Mouse (Mus musculus): ENCODE data around the gene Ercc1. TPM values are rescaled to one million over a fixed set of nuclear protein-coding genes. Genes with fewer than 3 reads are reported as not detected.

The Ercc1 gene
- 19.1 and 21.0 TPM in 2 replicates for polyA plus RNA-seq (2015; fragmentation: Nextera tagmentation; extraction: Ambion mirVana)

DNA sequence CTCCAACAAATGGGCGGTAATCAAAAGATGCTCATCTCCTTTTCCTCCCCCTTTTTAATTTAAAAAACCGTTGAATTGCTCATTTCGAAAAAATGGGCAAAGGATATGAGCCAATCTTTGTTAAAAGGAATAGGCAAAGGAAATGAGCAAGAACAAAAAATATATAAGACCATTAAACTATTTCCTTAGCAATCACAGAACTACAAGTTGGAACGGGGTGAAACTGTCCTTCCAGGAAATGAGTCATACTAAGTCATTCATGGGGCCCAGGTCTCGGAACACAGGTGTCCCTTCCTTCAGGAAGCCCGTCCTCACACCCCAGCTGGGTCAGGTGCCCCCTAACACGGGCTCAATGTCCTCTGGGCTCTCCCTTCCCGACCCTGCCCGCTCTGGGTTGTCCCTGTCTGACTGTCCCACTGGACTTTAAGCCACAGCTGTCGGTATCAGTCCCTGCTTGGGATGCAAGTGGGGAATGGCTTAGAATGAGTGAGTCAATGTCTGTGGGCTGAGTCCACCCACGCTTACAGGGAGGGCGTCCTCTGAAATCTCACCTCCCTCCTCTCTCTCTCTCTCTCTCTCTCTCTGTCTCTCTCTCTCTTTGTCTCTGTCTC is at the start of gene Ercc1:
TSS of gene Ercc1 (plus strand) at position 542 of the 611 bp plus-strand sequence.
- peak within 1 kb of the TSS; percentile 70 for H3K4me3 ChIP-seq (replicated peaks)
- peak within 1 kb of the TSS; percentile 70; the same call in 1 of the 2 replicates for H3K27ac ChIP-seq
- H3K36me3 ChIP-seq, result peaks cover 9% of the 10 kb centered on the region
- WGBS (ENCODE audit: insufficient replicate concordance), result 18% methylated on average over 12 of the region's 12 CpGs
- DNase-seq (no peak), ATAC-seq (ENCODE audit: low read depth) (no peak)
- H3K4me1 ChIP-seq (replicated peaks), result peaks cover 42% of the 10 kb centered on the region
- peak within 1 kb of the TSS; percentile 85 for H3K4me2 ChIP-seq
- peaks cover 46% of the 10 kb centered on the region for H3K27me3 ChIP-seq
- H3K9ac ChIP-seq, result peak within 1 kb of the TSS; percentile 67
- H3K9me3 ChIP-seq (replicated peaks), result no peaks in the 10 kb centered on the region

DNA sequence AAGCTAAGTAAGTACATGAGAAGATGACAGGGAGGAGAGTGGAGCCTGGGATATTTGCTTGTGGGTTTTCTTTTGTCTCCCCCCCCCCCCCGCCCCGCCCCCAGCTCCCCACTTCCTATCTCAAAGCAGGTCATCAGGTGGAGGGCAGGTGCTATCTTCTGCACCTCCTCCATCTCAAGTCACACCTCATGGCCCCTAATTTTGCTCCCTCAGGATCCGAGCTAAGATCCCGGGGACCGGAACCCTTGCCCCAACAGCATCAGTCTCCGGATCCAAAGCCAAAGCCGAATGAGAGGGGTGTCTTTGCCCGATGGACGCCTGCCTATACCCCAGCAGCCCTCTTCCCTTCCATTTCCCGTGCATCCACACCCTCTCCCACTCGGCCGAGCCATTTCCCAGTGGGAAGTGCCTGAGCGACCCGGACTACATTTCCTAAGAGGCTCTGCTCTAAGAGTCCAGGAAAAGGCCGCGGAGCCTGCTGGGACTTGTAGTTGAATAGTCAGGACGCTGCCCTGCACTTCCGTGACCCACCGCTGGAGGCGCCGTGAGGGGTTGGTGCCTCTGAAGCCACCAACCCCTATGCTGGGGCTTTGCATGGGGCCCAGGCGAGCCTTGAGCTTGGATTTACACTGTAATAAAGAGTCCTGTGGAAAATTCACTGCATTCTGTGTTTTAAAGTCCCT is 48.9 kb upstream of the Ercc1 start:
- 10% methylated on average over 21 of the region's 22 CpGs for WGBS (ENCODE audit: insufficient replicate concordance)
- no peak overlapping the region for H3K27ac ChIP-seq
- H3K4me3 ChIP-seq (replicated peaks), result peak overlapping the region; percentile 55
- H3K27me3 ChIP-seq, result no peaks in the 10 kb centered on the region
- peak overlapping the region; percentile 61 for H3K9ac ChIP-seq
- DNase-seq (peak; percentile 81), ATAC-seq (ENCODE audit: low read depth) (peak; percentile 47)
- H3K4me1 ChIP-seq (replicated peaks), result peaks cover 42% of the 10 kb centered on the region
- H3K4me2 ChIP-seq, result peak overlapping the region; percentile 76
- H3K9me3 ChIP-seq (replicated peaks), result no peaks in the 10 kb centered on the region
- H3K36me3 ChIP-seq, result no peaks in the 10 kb centered on the region

DNA sequence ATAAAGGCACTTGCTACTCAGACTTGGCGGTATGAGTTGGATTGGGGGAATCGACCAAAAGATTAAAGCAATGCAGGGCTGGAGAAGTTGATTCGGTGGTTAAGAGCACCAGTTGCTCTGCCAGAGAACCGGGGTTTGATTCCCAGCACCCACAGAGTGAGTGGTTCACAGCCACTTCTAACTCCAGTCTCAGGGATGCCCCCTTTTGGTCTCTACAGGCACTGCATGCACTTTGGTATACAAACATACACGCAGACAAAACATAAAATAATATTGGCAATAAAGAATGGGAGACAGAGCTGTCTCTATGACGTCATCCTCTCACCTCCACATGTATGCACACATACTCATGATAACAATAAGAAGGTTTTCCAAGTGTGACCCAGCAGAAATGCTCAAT is 47.5 kb upstream of the Ercc1 start:
- Histone ChIP-seq H3K9ac (no peak overlapping the region), H3K4me2 (no peak overlapping the region)

DNA sequence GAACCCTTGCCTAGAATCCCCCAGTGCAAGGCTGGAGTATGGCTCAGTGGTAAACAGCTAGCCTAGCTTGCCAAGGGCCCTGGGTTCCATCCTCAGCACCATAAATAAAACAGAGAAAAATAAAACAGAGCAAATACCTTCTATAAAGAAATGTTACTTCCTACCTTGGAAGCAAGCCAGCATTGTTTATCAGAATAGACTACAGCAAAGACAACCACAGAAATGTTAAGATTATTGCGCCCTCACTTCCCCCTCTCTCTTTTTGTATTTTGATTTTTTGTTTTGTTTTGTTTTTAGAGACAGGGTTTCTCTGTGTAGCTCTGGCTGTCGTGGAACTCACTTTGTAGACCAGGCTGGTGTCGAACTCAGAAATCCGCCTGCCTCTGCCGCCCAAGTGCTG is 46.8 kb upstream of the Ercc1 start:
- H3K27me3 ChIP-seq, result peaks cover 16% of the 10 kb centered on the region
- no peaks in the 10 kb centered on the region for H3K9me3 ChIP-seq (replicated peaks)
- H3K9ac ChIP-seq, result no peak overlapping the region
- H3K4me1 ChIP-seq (replicated peaks), result peaks cover 29% of the 10 kb centered on the region
- no peak overlapping the region for H3K27ac ChIP-seq
- no peak overlapping the region for H3K4me3 ChIP-seq (replicated peaks)
- H3K36me3 ChIP-seq, result no peaks in the 10 kb centered on the region
- no peak overlapping the region for H3K4me2 ChIP-seq
- DNase-seq (no peak), ATAC-seq (ENCODE audit: low read depth) (no peak)
- 78% methylated on average over 5 of the region's 5 CpGs for WGBS (ENCODE audit: insufficient replicate concordance)

More for the DNA sequence above, 47.5 kb upstream of the Ercc1 start:
- H3K36me3 ChIP-seq, result no peaks in the 10 kb centered on the region
- peaks cover 9% of the 10 kb centered on the region for H3K27me3 ChIP-seq
- no peak for DNase-seq
- H3K4me3 ChIP-seq (replicated peaks), result no peak overlapping the region
- H3K4me1 ChIP-seq (replicated peaks), result peaks cover 35% of the 10 kb centered on the region
- H3K27ac ChIP-seq, result no peak overlapping the region
- no peaks in the 10 kb centered on the region for H3K9me3 ChIP-seq (replicated peaks)
- 72% methylated on average over 6 of the region's 6 CpGs for WGBS (ENCODE audit: insufficient replicate concordance)
- no peak for ATAC-seq (ENCODE audit: low read depth)

DNA sequence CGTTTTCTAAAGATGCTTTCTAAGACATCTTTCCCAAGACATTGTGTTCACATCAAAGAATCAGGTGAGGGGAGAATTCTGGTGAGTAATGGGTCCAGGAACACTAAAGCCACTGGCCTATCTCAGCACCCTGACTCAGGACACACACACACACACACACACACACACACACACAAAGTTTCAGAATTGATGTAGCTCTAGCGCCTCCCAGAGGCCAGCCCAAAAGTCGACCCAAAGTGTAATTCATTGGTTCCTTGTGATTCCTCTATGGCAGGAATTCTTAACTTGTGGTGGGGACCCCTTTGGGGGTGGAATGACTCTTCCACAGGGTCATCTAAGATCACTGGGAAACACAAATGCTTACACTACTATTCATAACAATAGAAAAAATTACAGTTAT is 45.4 kb upstream of the Ercc1 start:
- Histone ChIP-seq H3K4me2 (no peak overlapping the region), H3K27me3 (peaks cover 30% of the 10 kb centered on the region), H3K4me3 (replicated peaks) (no peak overlapping the region), H3K4me1 (replicated peaks) (peaks cover 27% of the 10 kb centered on the region), H3K27ac (no peak overlapping the region), H3K36me3 (no peaks in the 10 kb centered on the region), H3K9ac (no peak overlapping the region), H3K9me3 (replicated peaks) (no peaks in the 10 kb centered on the region)
- 18% methylated on average over 3 of the region's 3 CpGs for WGBS (ENCODE audit: insufficient replicate concordance)
- no peak for DNase-seq
- no peak for ATAC-seq (ENCODE audit: low read depth)

DNA sequence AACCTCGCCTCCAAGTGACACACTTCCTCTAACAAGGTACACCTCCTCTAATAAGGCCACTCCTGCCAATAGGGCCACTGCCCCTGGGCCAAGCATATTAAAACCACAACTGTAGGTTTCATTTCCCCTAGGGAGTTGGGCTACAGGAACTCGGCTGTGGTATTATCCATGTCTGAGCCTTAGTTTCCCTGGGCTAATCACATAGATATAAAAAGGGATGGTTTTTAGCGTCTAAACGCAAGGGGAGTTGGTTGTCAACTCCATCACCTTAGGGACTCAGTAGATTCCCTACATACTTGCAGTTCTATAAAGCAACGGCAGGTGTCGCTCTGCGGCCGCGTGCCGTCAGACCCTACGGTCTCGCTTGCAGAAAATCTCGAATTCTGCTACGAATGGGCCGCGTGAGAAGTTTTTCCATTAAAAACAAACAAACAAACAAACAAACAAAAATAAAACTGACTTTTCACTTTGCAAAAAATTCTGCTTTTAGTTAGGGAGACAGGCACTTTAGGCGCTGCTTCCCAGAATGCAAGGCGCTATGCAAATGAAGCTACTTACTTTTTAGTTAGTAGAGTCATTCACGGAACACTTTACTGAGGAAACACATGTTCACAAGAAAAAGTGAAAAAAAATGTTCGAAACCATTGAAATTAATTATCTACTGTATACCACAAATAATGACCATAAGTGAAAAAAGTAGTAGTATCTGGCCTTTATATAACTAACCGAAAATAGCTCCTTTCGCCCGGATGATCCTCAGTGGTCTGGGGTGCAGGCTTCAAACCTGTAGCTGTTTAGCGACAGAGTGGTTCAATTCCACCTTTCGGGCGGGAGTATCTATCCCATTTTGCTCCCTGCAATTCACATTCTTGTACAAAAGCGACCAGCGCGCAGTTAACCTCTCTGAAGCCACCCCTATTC is 43.8 kb upstream of the Ercc1 start:
- Histone ChIP-seq H3K27me3 (peaks cover 46% of the 10 kb centered on the region), H3K9me3 (replicated peaks) (no peaks in the 10 kb centered on the region), H3K27ac (no peak overlapping the region), H3K9ac (0 out of 2 replicates have a peak overlapping the region, but pooled peaks have one; percentile 36), H3K4me2 (peak overlapping the region; percentile 35), H3K4me1 (replicated peaks) (peaks cover 28% of the 10 kb centered on the region), H3K36me3 (no peaks in the 10 kb centered on the region), H3K4me3 (replicated peaks) (peak overlapping the region; percentile 50)
- DNase-seq (peak; percentile 43), ATAC-seq (ENCODE audit: low read depth) (peak; percentile 85)
- under 1% methylated on average over 29 of the region's 29 CpGs for WGBS (ENCODE audit: insufficient replicate concordance)

DNA sequence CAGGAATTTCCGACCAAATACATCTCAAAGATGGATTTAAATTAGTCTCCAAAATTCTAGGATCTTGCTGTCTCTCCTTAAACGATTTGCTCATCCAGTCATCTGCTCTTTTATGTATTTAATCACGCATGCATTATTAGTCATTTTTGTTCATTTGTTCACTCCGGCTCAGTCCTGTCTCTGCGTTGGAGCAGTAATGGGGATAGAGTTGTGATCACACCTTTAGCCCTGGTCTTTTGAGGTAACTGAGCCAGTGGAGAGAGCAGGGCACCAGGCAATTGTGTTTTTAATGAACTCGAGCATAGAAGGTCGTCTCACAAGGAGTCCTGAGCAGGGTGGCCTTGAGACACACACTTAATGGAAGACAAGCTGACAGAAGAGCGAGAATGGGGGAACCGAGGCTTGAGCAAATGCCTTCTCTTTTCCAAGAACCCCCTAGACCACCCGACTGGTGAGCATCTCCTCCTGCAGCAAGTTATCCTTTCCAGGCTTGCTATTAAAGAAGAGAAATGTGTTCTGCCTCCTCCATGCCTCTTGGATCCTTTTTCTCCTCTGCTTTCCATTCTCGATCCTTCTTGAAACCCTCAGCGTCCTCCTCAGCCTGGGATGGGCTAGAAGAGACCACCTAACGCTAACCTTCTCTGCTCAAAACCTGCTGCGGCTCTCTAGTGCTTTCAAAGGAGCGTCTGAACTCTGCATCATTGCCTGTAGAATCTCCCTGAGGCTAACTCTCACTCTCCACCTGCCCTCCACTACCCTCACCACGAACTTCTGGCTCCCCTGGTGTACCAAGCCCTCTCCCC is 42.9 kb upstream of the Ercc1 start:
- 12% methylated on average over 16 of the region's 16 CpGs for WGBS (ENCODE audit: insufficient replicate concordance)
- DNase-seq (no peak), ATAC-seq (ENCODE audit: low read depth) (no peak)
- no peaks in the 10 kb centered on the region for H3K9me3 ChIP-seq (replicated peaks)
- peaks cover 55% of the 10 kb centered on the region for H3K27me3 ChIP-seq
- H3K27ac ChIP-seq, result no peak overlapping the region
- no peaks in the 10 kb centered on the region for H3K36me3 ChIP-seq
- peak overlapping the region; percentile 10 for H3K4me3 ChIP-seq (replicated peaks)
- H3K4me2 ChIP-seq, result peak overlapping the region; percentile 23
- peak overlapping the region; percentile 44 for H3K9ac ChIP-seq
- H3K4me1 ChIP-seq (replicated peaks), result peaks cover 24% of the 10 kb centered on the region

DNA sequence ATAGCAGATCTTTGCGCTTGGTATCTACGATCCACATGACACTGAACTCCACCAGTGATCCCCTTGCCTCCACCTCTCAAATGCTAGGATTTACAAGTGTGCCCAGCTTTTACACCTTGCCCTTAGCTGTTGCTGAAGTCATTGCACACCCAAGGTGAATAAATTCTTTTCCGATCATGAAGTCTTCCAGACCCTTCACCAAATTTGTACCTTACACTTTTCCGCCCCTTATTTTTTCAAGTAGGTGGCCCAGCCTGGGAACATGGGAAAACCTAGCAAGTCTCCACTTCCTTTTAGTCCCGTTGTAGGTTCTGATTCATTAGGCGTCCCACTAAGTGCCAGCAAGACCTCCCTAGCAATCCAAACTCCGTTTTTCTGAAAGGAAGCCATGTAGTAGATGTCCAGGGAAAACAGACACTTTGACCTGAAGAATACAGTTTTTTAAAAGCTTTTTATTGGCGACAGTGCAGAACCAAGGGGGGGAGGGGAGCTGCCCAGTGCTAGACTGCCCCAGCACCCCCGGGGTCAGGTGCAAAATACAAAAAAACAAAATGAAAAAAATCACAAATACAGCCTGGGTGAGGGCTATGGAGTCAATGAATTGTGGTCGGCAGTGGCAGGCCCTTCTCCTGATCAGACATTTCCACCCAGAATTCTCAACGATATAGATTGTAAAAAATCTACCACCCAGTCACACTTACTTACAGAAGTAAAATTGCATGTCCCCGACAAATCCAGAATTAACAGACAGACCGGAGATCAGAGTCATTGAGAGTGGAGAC is 42.1 kb upstream of the Ercc1 start:
- Histone ChIP-seq H3K9me3 (replicated peaks) (no peaks in the 10 kb centered on the region), H3K36me3 (no peaks in the 10 kb centered on the region), H3K4me2 (peak overlapping the region; percentile 23; the same call in 1 of the 2 replicates), H3K27me3 (peaks cover 63% of the 10 kb centered on the region), H3K27ac (no peak overlapping the region), H3K4me1 (replicated peaks) (peaks cover 24% of the 10 kb centered on the region), H3K9ac (no peak overlapping the region), H3K4me3 (replicated peaks) (no peak overlapping the region)
- 42% methylated on average over 13 of the region's 13 CpGs for WGBS (ENCODE audit: insufficient replicate concordance)
- DNase-seq, result no peak
- no peak for ATAC-seq (ENCODE audit: low read depth)

DNA sequence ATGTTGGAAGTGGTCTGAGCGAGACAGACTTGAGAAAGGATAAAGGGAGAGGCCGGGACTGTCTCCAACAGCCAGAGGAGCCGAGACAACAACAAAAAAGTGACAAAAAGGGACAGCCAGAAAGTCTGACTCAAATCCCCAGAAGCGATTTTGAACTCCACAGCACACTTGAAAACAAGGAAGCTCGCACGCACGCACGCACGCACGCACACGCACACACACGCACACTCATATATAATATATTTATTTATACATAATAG is 41.6 kb upstream of the Ercc1 start:
- 74% methylated on average over 12 of the region's 12 CpGs for WGBS (ENCODE audit: insufficient replicate concordance)
- no peak for ATAC-seq (ENCODE audit: low read depth)
- H3K4me2 ChIP-seq, result no peak overlapping the region
- no peak overlapping the region for H3K9ac ChIP-seq
- H3K36me3 ChIP-seq, result no peaks in the 10 kb centered on the region
- no peak for DNase-seq
- H3K4me3 ChIP-seq (replicated peaks), result no peak overlapping the region
- peaks cover 28% of the 10 kb centered on the region for H3K4me1 ChIP-seq (replicated peaks)
- no peaks in the 10 kb centered on the region for H3K9me3 ChIP-seq (replicated peaks)
- no peak overlapping the region for H3K27ac ChIP-seq
- H3K27me3 ChIP-seq, result peaks cover 68% of the 10 kb centered on the region

DNA sequence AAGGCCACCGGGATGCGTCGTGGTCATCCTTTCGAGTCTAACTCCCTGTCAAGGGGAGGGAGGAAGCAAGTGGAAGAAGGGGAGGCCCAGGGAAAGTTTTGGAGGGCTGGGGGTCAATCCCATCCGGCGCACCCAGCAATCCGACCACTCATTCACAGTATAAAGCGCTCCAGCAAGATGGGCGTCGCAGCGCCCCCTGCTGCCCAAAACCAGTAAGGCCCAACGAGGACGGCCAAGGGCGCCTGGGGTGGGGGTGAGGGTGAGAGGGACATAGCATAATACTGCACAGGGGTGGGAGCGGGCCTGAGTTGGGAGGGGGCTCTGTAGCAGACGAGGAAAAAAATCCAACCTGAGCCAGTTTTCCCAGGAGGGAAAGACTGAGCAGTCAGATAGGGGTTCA is 40.8 kb upstream of the Ercc1 start:
- H3K27ac ChIP-seq, result no peak overlapping the region
- 2% methylated on average over 16 of the region's 16 CpGs for WGBS (ENCODE audit: insufficient replicate concordance)
- peaks cover 73% of the 10 kb centered on the region for H3K27me3 ChIP-seq
- H3K4me3 ChIP-seq (replicated peaks), result no peak overlapping the region
- H3K9ac ChIP-seq, result no peak overlapping the region
- no peaks in the 10 kb centered on the region for H3K36me3 ChIP-seq
- no peaks in the 10 kb centered on the region for H3K9me3 ChIP-seq (replicated peaks)
- peak; percentile 60 for DNase-seq
- no peak for ATAC-seq (ENCODE audit: low read depth)
- peak overlapping the region; percentile 41 for H3K4me2 ChIP-seq
- H3K4me1 ChIP-seq (replicated peaks), result peaks cover 35% of the 10 kb centered on the region
